Mouse (Mus musculus): ENCODE data around the gene Itk. TPM values are rescaled to one million over a fixed set of nuclear protein-coding genes. Genes with fewer than 3 reads are reported as not detected.

Gene Itk
- polyA plus RNA-seq, 1 experiment from 2014 or later = 0.14 TPM

DNA sequence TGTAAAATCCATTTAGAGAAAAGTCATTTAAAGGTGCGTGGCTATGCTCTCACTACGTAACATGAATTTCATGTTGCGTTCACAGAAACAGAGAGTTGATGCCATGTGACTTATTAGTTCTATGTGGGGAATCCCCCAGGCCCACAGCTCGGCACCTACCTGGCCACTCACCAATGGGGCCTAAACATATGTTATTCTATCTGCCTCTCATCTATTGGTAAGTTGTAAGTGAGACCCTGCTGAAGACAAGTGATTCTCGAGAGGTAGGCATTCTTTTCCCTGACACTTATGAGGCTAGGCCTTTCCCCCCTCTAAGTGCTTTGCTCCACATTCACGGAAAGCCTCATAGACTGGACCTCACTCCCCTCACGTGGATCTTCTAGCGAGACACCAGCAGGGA is 2.8 kb downstream of the Itk start:
- Histone ChIP-seq H3K4me2 (no peak overlapping the region), H3K27ac (ENCODE audit: low read depth, low read length) (no peak overlapping the region), H3K9me3 (ENCODE audit: control insufficient read depth, low read length) (no peaks in the 10 kb centered on the region), H3K27me3 (replicated peaks; ENCODE audit: control insufficient read depth, insufficient read depth, low read length) (no peaks in the 10 kb centered on the region), H3K4me1 (replicated peaks; ENCODE audit: control insufficient read depth, insufficient read depth, low read length) (no peaks in the 10 kb centered on the region), H3K4me3 (ENCODE audit: low read depth, low read length) (no peak overlapping the region), H3K36me3 (ENCODE audit: control insufficient read depth, insufficient read depth, low read length) (no peaks in the 10 kb centered on the region), H3K9ac (ENCODE audit: low read depth, low read length) (no peak overlapping the region)
- ATAC-seq (replicated peaks; ENCODE audit: low FRiP score) (no peak), DNase-seq (ENCODE audit: low spot score) (no peak)
- WGBS = 82% methylated on average over 8 of the region's 8 CpGs

DNA sequence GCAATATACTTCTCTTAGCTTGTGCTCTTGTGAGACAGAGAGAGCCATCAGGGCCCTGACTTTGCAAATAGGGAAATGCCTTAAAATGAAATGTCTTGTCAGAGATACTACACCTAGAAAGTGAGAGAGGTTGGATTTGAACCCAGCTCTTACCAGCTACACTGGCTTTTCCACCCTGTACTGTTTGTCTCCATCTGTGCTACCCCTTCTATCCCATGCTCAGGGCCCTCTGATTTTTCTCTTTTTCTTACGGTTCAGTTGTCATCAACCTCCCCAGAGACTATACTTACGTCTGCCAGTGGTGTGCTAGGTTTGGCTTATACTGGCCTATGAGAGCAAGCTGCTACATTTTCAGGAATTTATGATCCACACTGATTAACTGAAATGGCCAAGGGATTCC is 4.4 kb downstream of the Itk start:
- H3K9ac ChIP-seq (ENCODE audit: low read depth, low read length) = no peak overlapping the region
- no peaks in the 10 kb centered on the region for H3K4me1 ChIP-seq (replicated peaks; ENCODE audit: control insufficient read depth, insufficient read depth, low read length)
- H3K27me3 ChIP-seq (replicated peaks; ENCODE audit: control insufficient read depth, insufficient read depth, low read length) = no peaks in the 10 kb centered on the region
- H3K9me3 ChIP-seq (ENCODE audit: control insufficient read depth, low read length) = no peaks in the 10 kb centered on the region
- DNase-seq (ENCODE audit: low spot score) (no peak), ATAC-seq (replicated peaks; ENCODE audit: low FRiP score) (no peak)
- H3K27ac ChIP-seq (ENCODE audit: low read depth, low read length) = no peak overlapping the region
- no peaks in the 10 kb centered on the region for H3K36me3 ChIP-seq (ENCODE audit: control insufficient read depth, insufficient read depth, low read length)
- H3K4me3 ChIP-seq (ENCODE audit: low read depth, low read length) = no peak overlapping the region
- WGBS = 87% methylated on average over 2 of the region's 2 CpGs
- no peak overlapping the region for H3K4me2 ChIP-seq

DNA sequence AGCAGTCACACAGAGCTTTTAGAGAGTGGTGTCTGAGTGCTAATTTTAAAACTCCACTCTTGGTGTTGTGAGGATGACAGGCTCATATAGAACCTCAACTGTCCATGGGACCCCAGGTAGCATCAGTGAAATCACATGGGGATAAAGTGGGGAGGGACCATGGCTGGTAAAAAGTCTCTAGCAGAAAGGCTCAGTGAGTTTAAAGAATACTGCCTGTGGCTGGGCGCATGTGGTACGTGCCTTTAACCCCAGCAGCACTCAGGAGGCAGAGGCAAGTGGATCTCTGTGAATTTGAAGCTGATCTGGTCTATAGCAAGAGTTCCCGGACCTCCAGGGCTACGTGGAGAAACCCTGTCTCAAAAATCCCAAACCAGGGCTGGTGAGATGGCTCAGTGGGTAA is 6.8 kb downstream of the Itk start:
- DNase-seq (ENCODE audit: low spot score) = no peak
- Histone ChIP-seq H3K9ac (ENCODE audit: low read depth, low read length) (no peak overlapping the region), H3K9me3 (ENCODE audit: control insufficient read depth, low read length) (no peaks in the 10 kb centered on the region), H3K4me1 (replicated peaks; ENCODE audit: control insufficient read depth, insufficient read depth, low read length) (no peaks in the 10 kb centered on the region), H3K27ac (ENCODE audit: low read depth, low read length) (no peak overlapping the region), H3K4me2 (no peak overlapping the region), H3K27me3 (replicated peaks; ENCODE audit: control insufficient read depth, insufficient read depth, low read length) (no peaks in the 10 kb centered on the region), H3K36me3 (ENCODE audit: control insufficient read depth, insufficient read depth, low read length) (no peaks in the 10 kb centered on the region), H3K4me3 (ENCODE audit: low read depth, low read length) (no peak overlapping the region)
- WGBS = 87% methylated on average over 4 of the region's 4 CpGs
- ATAC-seq (replicated peaks; ENCODE audit: low FRiP score) = no peak

DNA sequence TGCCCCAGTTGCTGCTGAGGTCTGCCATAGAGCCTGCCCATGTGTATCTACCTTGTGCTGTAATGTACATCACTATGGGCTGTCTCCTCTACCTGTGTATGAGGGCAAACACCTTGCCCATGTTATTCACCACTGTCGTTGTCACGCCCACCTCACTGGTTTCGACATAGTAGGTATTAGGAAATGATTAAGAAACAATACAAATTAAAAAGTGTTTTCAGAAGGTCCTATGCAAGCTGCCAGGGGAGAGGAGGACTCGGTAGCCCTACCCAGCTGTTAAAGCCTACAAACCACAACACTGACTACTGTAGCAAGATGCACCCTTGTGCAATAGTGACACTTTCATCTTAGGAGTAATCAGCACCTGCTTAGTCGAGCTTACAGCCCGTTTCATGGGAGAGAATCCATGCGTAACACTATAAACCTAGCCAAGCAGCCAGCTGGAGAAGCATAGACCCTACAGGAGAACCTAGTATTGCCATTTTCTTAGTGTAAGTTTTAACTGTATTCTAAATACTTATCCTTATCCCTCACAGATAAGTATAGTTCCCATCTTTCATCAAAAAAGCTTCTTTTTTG is 9.1 kb downstream of the Itk start:
- WGBS = 82% methylated on average over 7 of the region's 7 CpGs

DNA sequence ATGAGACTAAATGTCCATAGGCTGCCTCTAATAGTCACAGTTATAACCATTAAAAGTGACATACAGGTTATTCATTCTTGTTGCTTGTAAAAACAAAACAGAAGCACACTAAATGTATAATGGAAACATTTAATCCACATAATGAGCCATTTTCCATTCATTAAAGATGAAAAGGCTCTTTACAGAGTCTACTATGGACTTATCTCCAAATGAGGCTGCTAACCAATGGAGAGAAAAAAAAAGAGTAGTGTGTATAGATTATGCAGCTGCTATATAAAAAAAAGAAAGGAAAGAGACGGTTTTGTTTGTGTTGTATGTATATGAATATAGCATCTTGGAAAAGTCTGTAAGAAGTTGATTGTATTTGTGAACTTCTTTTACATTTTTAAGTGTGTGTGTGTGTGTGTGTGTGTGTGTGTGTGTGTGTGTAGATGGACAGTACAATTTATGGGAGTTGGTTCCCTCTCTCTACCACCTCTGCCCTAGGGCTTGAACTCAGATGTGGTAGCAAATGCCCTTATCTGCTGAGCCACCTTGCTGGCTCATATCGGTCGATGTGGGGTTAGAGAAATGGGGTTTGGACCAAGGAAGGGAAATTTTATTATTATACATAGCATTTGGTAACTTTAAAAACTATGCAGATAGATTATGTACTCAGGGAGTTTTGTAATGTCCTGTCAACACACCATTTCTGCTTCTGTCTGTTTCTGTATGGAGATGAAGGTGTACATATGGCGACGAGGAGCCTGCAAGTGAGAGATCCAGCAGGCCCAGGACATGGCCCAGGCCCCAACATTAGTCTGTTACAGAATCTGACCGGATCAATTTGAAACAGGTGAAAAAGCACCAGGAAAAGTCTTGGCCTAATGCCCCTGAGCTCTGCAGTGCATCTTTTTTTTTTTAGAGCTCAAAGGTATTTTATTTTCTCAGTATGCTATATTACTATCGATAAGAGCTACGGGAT is 11.2 kb downstream of the Itk start:
- no peak overlapping the region for H3K4me2 ChIP-seq
- WGBS = 72% methylated on average over 8 of the region's 8 CpGs

More for the DNA sequence above, 9.1 kb downstream of the Itk start:
- H3K4me2 ChIP-seq = no peak overlapping the region
- no peaks in the 10 kb centered on the region for H3K9me3 ChIP-seq (ENCODE audit: control insufficient read depth, low read length)
- H3K4me1 ChIP-seq (replicated peaks; ENCODE audit: control insufficient read depth, insufficient read depth, low read length) = no peaks in the 10 kb centered on the region
- DNase-seq (ENCODE audit: low spot score) (no peak), ATAC-seq (replicated peaks; ENCODE audit: low FRiP score) (no peak)
- no peak overlapping the region for H3K9ac ChIP-seq (ENCODE audit: low read depth, low read length)
- H3K27ac ChIP-seq (ENCODE audit: low read depth, low read length) = no peak overlapping the region
- H3K36me3 ChIP-seq (ENCODE audit: control insufficient read depth, insufficient read depth, low read length) = no peaks in the 10 kb centered on the region
- no peaks in the 10 kb centered on the region for H3K27me3 ChIP-seq (replicated peaks; ENCODE audit: control insufficient read depth, insufficient read depth, low read length)
- H3K4me3 ChIP-seq (ENCODE audit: low read depth, low read length) = no peak overlapping the region

DNA sequence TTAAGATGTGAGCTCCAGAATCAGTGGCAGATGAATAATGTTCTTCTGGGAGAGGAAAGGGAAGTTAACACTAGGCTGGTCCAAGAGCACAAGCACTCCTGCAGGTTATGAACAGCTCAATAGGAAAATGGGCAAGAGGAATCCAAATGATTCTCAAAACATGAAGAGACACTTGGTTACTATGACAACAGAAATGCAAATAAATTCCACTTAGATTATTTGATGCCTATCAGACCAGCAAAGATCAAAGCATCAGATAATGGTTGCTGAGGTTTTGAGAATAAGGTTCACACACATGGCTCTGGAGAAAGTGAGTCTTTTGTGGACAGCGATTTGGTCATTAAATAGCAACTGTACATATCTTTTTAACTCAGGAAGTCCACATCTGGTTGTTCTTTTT is 12.0 kb downstream of the Itk start:
- DNase-seq (ENCODE audit: low spot score) (no peak), ATAC-seq (replicated peaks; ENCODE audit: low FRiP score) (no peak)
- Histone ChIP-seq H3K4me2 (no peak overlapping the region), H3K27me3 (replicated peaks; ENCODE audit: control insufficient read depth, insufficient read depth, low read length) (no peaks in the 10 kb centered on the region), H3K9ac (ENCODE audit: low read depth, low read length) (no peak overlapping the region), H3K4me3 (ENCODE audit: low read depth, low read length) (no peak overlapping the region), H3K9me3 (ENCODE audit: control insufficient read depth, low read length) (no peaks in the 10 kb centered on the region), H3K27ac (ENCODE audit: low read depth, low read length) (no peak overlapping the region), H3K4me1 (replicated peaks; ENCODE audit: control insufficient read depth, insufficient read depth, low read length) (no peaks in the 10 kb centered on the region), H3K36me3 (ENCODE audit: control insufficient read depth, insufficient read depth, low read length) (no peaks in the 10 kb centered on the region)
- 78% methylated on average over 1 of the region's 1 CpGs for WGBS

More for the DNA sequence above, 11.2 kb downstream of the Itk start:
- DNase-seq (ENCODE audit: low spot score) = no peak
- H3K9me3 ChIP-seq (ENCODE audit: control insufficient read depth, low read length) = no peaks in the 10 kb centered on the region
- H3K4me3 ChIP-seq (ENCODE audit: low read depth, low read length) = no peak overlapping the region
- peak; percentile 96 for ATAC-seq (replicated peaks; ENCODE audit: low FRiP score)
- no peak overlapping the region for H3K9ac ChIP-seq (ENCODE audit: low read depth, low read length)
- no peak overlapping the region for H3K27ac ChIP-seq (ENCODE audit: low read depth, low read length)
- no peaks in the 10 kb centered on the region for H3K27me3 ChIP-seq (replicated peaks; ENCODE audit: control insufficient read depth, insufficient read depth, low read length)
- H3K4me1 ChIP-seq (replicated peaks; ENCODE audit: control insufficient read depth, insufficient read depth, low read length) = no peaks in the 10 kb centered on the region
- no peaks in the 10 kb centered on the region for H3K36me3 ChIP-seq (ENCODE audit: control insufficient read depth, insufficient read depth, low read length)

DNA sequence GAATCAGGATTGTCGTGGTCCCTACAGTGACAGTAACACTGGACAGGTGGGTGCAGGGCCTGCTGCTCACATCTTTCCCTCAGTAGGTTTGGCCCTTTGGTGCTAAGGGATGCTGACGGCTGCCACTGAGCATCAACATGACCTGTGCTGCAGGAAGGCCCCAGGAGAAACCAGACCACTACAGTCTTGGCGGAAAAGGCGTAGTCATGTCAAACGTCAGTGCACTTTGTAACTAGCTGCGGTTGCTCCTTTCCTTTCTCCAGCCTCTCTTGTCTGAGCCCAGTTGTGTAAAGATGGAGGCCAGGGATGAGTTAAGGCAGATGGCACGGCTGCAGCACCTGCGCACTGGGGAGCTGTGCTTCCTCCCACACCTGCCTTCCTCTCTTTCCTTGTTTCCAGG is 14.3 kb downstream of the Itk start:
- WGBS = 82% methylated on average over 8 of the region's 8 CpGs

DNA sequence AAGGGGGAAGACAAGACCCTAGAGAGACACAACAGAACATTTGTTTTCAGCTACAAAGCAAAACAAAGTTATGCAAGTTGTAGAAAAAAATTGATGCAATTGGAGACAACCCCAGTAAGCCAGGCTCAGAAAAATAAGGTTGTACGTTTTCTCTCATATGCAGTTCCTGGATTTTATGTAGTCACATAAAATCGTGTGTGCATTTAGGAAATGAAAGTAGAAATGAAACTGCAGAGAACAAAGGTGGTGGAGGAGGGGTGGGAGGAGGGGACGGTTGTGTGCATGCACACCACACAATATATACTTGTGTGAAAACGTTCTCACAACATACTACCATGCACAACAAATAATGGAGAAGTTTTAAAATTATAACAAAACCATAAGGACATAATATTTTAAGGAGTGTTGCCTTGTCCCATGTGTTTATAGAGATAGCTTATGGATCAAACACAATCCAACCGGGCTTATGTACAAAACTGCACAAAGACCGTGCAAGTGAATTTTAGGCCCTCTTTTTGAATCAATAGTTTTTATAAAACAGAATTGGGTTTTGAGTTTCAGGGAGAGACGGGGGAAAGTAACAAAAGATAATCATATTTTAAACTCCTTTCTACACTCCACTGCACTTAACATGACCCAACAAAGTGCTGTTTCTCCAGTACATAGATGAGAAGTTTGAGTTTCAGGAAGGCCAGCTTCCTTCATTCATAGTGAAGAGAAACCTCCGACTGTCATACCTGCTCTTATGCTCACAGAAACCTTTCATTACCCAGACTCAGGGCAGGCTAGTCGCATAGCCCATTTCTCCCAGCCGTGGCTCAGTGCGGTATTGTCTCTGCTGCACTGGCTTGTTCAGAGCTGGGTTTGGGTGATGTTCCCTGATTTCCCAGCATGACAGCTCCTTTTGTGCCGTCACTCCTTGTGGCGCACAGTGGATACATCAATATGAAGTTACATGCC is 16.0 kb downstream of the Itk start:
- Histone ChIP-seq H3K9ac (ENCODE audit: low read depth, low read length) (no peak overlapping the region), H3K36me3 (ENCODE audit: control insufficient read depth, insufficient read depth, low read length) (no peaks in the 10 kb centered on the region), H3K27ac (ENCODE audit: low read depth, low read length) (no peak overlapping the region), H3K27me3 (replicated peaks; ENCODE audit: control insufficient read depth, insufficient read depth, low read length) (no peaks in the 10 kb centered on the region), H3K9me3 (ENCODE audit: control insufficient read depth, low read length) (no peaks in the 10 kb centered on the region), H3K4me1 (replicated peaks; ENCODE audit: control insufficient read depth, insufficient read depth, low read length) (no peaks in the 10 kb centered on the region), H3K4me3 (ENCODE audit: low read depth, low read length) (no peak overlapping the region), H3K4me2 (no peak overlapping the region)
- 81% methylated on average over 13 of the region's 13 CpGs for WGBS
- DNase-seq (ENCODE audit: low spot score) (no peak), ATAC-seq (replicated peaks; ENCODE audit: low FRiP score) (no peak)

More for the DNA sequence above, 14.3 kb downstream of the Itk start:
- Histone ChIP-seq H3K9me3 (ENCODE audit: control insufficient read depth, low read length) (no peaks in the 10 kb centered on the region), H3K36me3 (ENCODE audit: control insufficient read depth, insufficient read depth, low read length) (no peaks in the 10 kb centered on the region), H3K27ac (ENCODE audit: low read depth, low read length) (no peak overlapping the region), H3K4me3 (ENCODE audit: low read depth, low read length) (no peak overlapping the region), H3K27me3 (replicated peaks; ENCODE audit: control insufficient read depth, insufficient read depth, low read length) (no peaks in the 10 kb centered on the region), H3K4me1 (replicated peaks; ENCODE audit: control insufficient read depth, insufficient read depth, low read length) (no peaks in the 10 kb centered on the region), H3K4me2 (no peak overlapping the region), H3K9ac (ENCODE audit: low read depth, low read length) (no peak overlapping the region)
- DNase-seq (ENCODE audit: low spot score) (no peak), ATAC-seq (replicated peaks; ENCODE audit: low FRiP score) (no peak)
